Comparison of ENCODE assay signal across 8 mouse cellular contexts in genomic region chr4:46038892-46039751, GRCm38 (mm10). TPM values are rescaled to one million over a fixed set of nuclear protein-coding genes. Genes with fewer than 3 reads are reported as not detected.
DNase-seq lines count a peak whose midpoint lies in the region; ATAC-seq and TF ChIP-seq lines count a peak whose summit lies in the region.

Tmod1 (plus strand) TSS chr4:46038935.

- H3K27me3 ChIP-seq in hindbrain, embryonic 11.5 days (ENCODE audit: control insufficient read depth, insufficient read depth, low read length), result peaks cover 34% of the 10 kb centered on the region
- peaks cover 6% of the 10 kb centered on the region; the same call in 1 of the 2 replicates for H3K27me3 ChIP-seq in lung, postnatal 0 days (replicated peaks; ENCODE audit: insufficient read depth, low read length)

- H3K9ac ChIP-seq in hindbrain, embryonic 11.5 days (ENCODE audit: low read depth, low read length), result peak within 1 kb of the TSS; percentile 60; the same call in 1 of the 2 replicates
- H3K9ac ChIP-seq in lung, postnatal 0 days (replicated peaks; ENCODE audit: low read depth), result peak within 1 kb of the TSS; percentile 64

- ATAC-seq in hindbrain, embryonic 11.5 days (ENCODE audit: low FRiP score), result 0 out of 2 replicates have a peak, but pooled peaks have one; percentile 60
- peak; percentile 90 for ATAC-seq in lung, postnatal 0 days

- no peaks in the 10 kb centered on the region for H3K36me3 ChIP-seq in hindbrain, embryonic 11.5 days (ENCODE audit: control insufficient read depth, insufficient read depth, low read length)
- H3K36me3 ChIP-seq in lung, postnatal 0 days (ENCODE audit: insufficient read depth, low read length), result no peaks in the 10 kb centered on the region

- no peaks in the 10 kb centered on the region for H3K9me3 ChIP-seq in hindbrain, embryonic 11.5 days (ENCODE audit: control insufficient read depth, low read length)
- H3K9me3 ChIP-seq in lung, postnatal 0 days (ENCODE audit: low read length), result no peaks in the 10 kb centered on the region

- under 1% methylated on average over 61 of the region's 72 CpGs for WGBS in hindbrain, embryonic 11.5 days
- WGBS in lung, postnatal 0 days, result 1% methylated on average over 60 of the region's 72 CpGs

- H3K4me3 ChIP-seq in hindbrain, embryonic 11.5 days (ENCODE audit: low read depth, low read length), result peak within 1 kb of the TSS; percentile 55
- peak within 1 kb of the TSS; percentile 61 for H3K4me3 ChIP-seq in lung, postnatal 0 days (ENCODE audit: low read depth, low read length)

- no peak within 1 kb of the TSS for H3K27ac ChIP-seq in hindbrain, embryonic 11.5 days (ENCODE audit: low read depth, low read length)
- H3K27ac ChIP-seq in lung, postnatal 0 days (ENCODE audit: low read length), result peak within 1 kb of the TSS; percentile 73

- peaks cover 6% of the 10 kb centered on the region for H3K4me1 ChIP-seq in hindbrain, embryonic 11.5 days (replicated peaks; ENCODE audit: control insufficient read depth, insufficient read depth, low read length)
- peaks cover 4% of the 10 kb centered on the region; the same call in 1 of the 2 replicates for H3K4me1 ChIP-seq in lung, postnatal 0 days (ENCODE audit: insufficient read depth, low read depth, low read length)

- TF ChIP-seq EP300 in lung, postnatal 0 days (IDR thresholded peaks at IDR 0.05), result no peak

- TF ChIP-seq CTCF in lung, postnatal 0 days (IDR thresholded peaks at IDR 0.05), result peak; percentile 15; the same call in 1 of the 2 replicates

- peak within 1 kb of the TSS; percentile 99 for H3K4me2 ChIP-seq in hindbrain, embryonic 11.5 days (replicated peaks; ENCODE audit: low read depth, low read length)
- peak within 1 kb of the TSS; percentile 99 for H3K4me2 ChIP-seq in lung, postnatal 0 days (replicated peaks; ENCODE audit: low read depth, low read length)

- peak; percentile 34 for DNase-seq in R1 (ENCODE audit: low read depth, low spot score)
- peak; percentile 81 for DNase-seq in cerebellum, adult 8-10 months
- DNase-seq in frontal cortex, postnatal 25 days (ENCODE audit: low spot score in 2 of 2), result peak; percentile 31 to 36
- peak; percentile 59 for DNase-seq in hindbrain, embryonic 11.5 days (ENCODE audit: low spot score)
- DNase-seq in layer of hippocampus, postnatal 10 days (ENCODE audit: low spot score in 2 of 2), result peak; percentile 46 to 63
- DNase-seq in lung, postnatal 0 days (ENCODE audit: low spot score), result peak; percentile 74
- peak; percentile 55 for DNase-seq in retina, embryonic 14.5 days (ENCODE audit: low spot score)
- DNase-seq in urinary bladder, postnatal 14 days (ENCODE audit: low spot score), result peak; percentile 53

RNA-seq across cellular contexts. Expression of gene Tmod1, which starts in this region (rescaled TPM):
- polyA plus RNA-seq in hindbrain, embryonic 11.5 days (2014; fragmentation: Nextera tagmentation; extraction: Ambion mirVana), result 3.6 and 4.9 TPM in 2 replicates
- total RNA-seq in layer of hippocampus, postnatal 10 days (2021), result 1 to 10 TPM; 7.7 to 8.3 TPM
- polyA plus RNA-seq in lung, postnatal 0 days (2015; fragmentation: Nextera tagmentation; extraction: Ambion mirVana), result 14.3 and 15.0 TPM in 2 replicates
